Mouse (Mus musculus): ENCODE data around the gene Hoxa13. TPM values are rescaled to one million over a fixed set of nuclear protein-coding genes. Genes with fewer than 3 reads are reported as not detected.

Gene Hoxa13
- polyA plus RNA-seq, 1 experiment: 0.77 TPM

GRCm38 (mm10) chr6:52242801-52243332 is 17.8 kb downstream of the Hoxa13 start:
- Histone ChIP-seq H3K79me2 (ENCODE audit: control insufficient read depth, insufficient read depth) (peaks cover 100% of the 10 kb centered on the region), H3K4me3 (ENCODE audit: insufficient read depth, poor library complexity, severe bottlenecking) (no peak overlapping the region), H3K27me3 (ENCODE audit: control insufficient read depth, insufficient read depth, insufficient read length) (no peaks in the 10 kb centered on the region), H3ac (ENCODE audit: control insufficient read depth, insufficient read length, low read depth) (no peak overlapping the region), H3K36me3 (ENCODE audit: control insufficient read depth, insufficient read depth) (peaks cover 8% of the 10 kb centered on the region), H3K79me3 (ENCODE audit: low read depth) (peaks cover 75% of the 10 kb centered on the region)
- TF ChIP-seq CTCF (IDR thresholded peaks at IDR 0.05; ENCODE audit: control insufficient read depth, insufficient read depth, insufficient read length): no peak
- no peak for TF ChIP-seq MYOG (IDR thresholded peaks at IDR 0.05; ENCODE audit: control insufficient read depth, extremely low read depth, insufficient read length)
- TF ChIP-seq MYOD1 (IDR thresholded peaks at IDR 0.05; ENCODE audit: control insufficient read depth, insufficient read length, low read depth): no peak
- no peak for TF ChIP-seq FOSL1 (IDR thresholded peaks at IDR 0.05; ENCODE audit: insufficient read depth, low read length, poor library complexity, severe bottlenecking)
- no peak for TF ChIP-seq MAX (IDR thresholded peaks at IDR 0.05)
- TF ChIP-seq USF1 (IDR thresholded peaks at IDR 0.05; ENCODE audit: low read depth): no peak
- TF ChIP-seq CEBPB (IDR thresholded peaks at IDR 0.05; ENCODE audit: low read depth): no peak

GRCm38 (mm10) chr6:52241001-52241621 is 19.6 kb downstream of the Hoxa13 start:
- TF ChIP-seq CEBPB (IDR thresholded peaks at IDR 0.05; ENCODE audit: low read depth) (no peak), USF1 (IDR thresholded peaks at IDR 0.05; ENCODE audit: low read depth) (no peak), MAX (IDR thresholded peaks at IDR 0.05) (no peak), FOSL1 (IDR thresholded peaks at IDR 0.05; ENCODE audit: insufficient read depth, low read length, poor library complexity, severe bottlenecking) (no peak), MYOG (IDR thresholded peaks at IDR 0.05; ENCODE audit: control insufficient read depth, extremely low read depth, insufficient read length) (no peak), MYOD1 (IDR thresholded peaks at IDR 0.05; ENCODE audit: control insufficient read depth, insufficient read length, low read depth) (no peak), CTCF (IDR thresholded peaks at IDR 0.05; ENCODE audit: control insufficient read depth, insufficient read depth, insufficient read length) (no peak)
- Histone ChIP-seq H3K27me3 (ENCODE audit: control insufficient read depth, insufficient read depth, insufficient read length) (no peaks in the 10 kb centered on the region), H3K79me2 (ENCODE audit: control insufficient read depth, insufficient read depth) (peaks cover 100% of the 10 kb centered on the region), H3K4me3 (ENCODE audit: insufficient read depth, poor library complexity, severe bottlenecking) (no peak overlapping the region), H3K36me3 (ENCODE audit: control insufficient read depth, insufficient read depth) (peaks cover 8% of the 10 kb centered on the region), H3K79me3 (ENCODE audit: low read depth) (peaks cover 76% of the 10 kb centered on the region), H3ac (ENCODE audit: control insufficient read depth, insufficient read length, low read depth) (no peak overlapping the region)

- peaks cover 100% of the 10 kb centered on the region for H3K79me2 ChIP-seq (ENCODE audit: control insufficient read depth, insufficient read depth)
- TF ChIP-seq MAX (IDR thresholded peaks at IDR 0.05) (peak; percentile 52), CTCF (IDR thresholded peaks at IDR 0.05; ENCODE audit: control insufficient read depth, insufficient read depth, insufficient read length) (peak; percentile 79), MYOD1 (IDR thresholded peaks at IDR 0.05; ENCODE audit: control insufficient read depth, insufficient read length, low read depth) (no peak)
- peak within 1 kb of the TSS; percentile 83 for H3ac ChIP-seq (ENCODE audit: control insufficient read depth, insufficient read length, low read depth)
- H3K27me3 ChIP-seq (ENCODE audit: control insufficient read depth, insufficient read depth, insufficient read length): no peaks in the 10 kb centered on the region
- H3K79me3 ChIP-seq (ENCODE audit: low read depth): peaks cover 80% of the 10 kb centered on the region
- peaks cover 8% of the 10 kb centered on the region for H3K36me3 ChIP-seq (ENCODE audit: control insufficient read depth, insufficient read depth)
- H3K4me3 ChIP-seq (ENCODE audit: insufficient read depth, poor library complexity, severe bottlenecking): peak within 1 kb of the TSS; percentile 72
Measured at GRCm38 (mm10) chr6:52240389-52241000, 20.2 kb downstream of the Hoxa13 start, which contains the start of gene Hoxa10. Gene Hoxa10, minus strand, starts transcription at chr6:52240854.

- peaks cover 82% of the 10 kb centered on the region for H3K79me3 ChIP-seq (ENCODE audit: low read depth)
- no peaks in the 10 kb centered on the region for H3K27me3 ChIP-seq (ENCODE audit: control insufficient read depth, insufficient read depth, insufficient read length)
- peaks cover 8% of the 10 kb centered on the region for H3K36me3 ChIP-seq (ENCODE audit: control insufficient read depth, insufficient read depth)
- H3K79me2 ChIP-seq (ENCODE audit: control insufficient read depth, insufficient read depth): peaks cover 100% of the 10 kb centered on the region
- H3ac ChIP-seq (ENCODE audit: control insufficient read depth, insufficient read length, low read depth): peak overlapping the region; percentile 83
- H3K4me3 ChIP-seq (ENCODE audit: insufficient read depth, poor library complexity, severe bottlenecking): peak overlapping the region; percentile 72
- no peak for TF ChIP-seq MAX (IDR thresholded peaks at IDR 0.05)
- TF ChIP-seq MYOG (IDR thresholded peaks at IDR 0.05; ENCODE audit: control insufficient read depth, extremely low read depth, insufficient read length): no peak
- no peak for TF ChIP-seq MYOD1 (IDR thresholded peaks at IDR 0.05; ENCODE audit: control insufficient read depth, insufficient read length, low read depth)
- TF ChIP-seq FOSL1 (IDR thresholded peaks at IDR 0.05; ENCODE audit: insufficient read depth, low read length, poor library complexity, severe bottlenecking): no peak
- no peak for TF ChIP-seq USF1 (IDR thresholded peaks at IDR 0.05; ENCODE audit: low read depth)
- TF ChIP-seq CEBPB (IDR thresholded peaks at IDR 0.05; ENCODE audit: low read depth): no peak
- TF ChIP-seq CTCF (IDR thresholded peaks at IDR 0.05; ENCODE audit: control insufficient read depth, insufficient read depth, insufficient read length): no peak
Measured at GRCm38 (mm10) chr6:52239625-52240388, 20.9 kb downstream of the Hoxa13 start.

- peaks cover 8% of the 10 kb centered on the region for H3K36me3 ChIP-seq (ENCODE audit: control insufficient read depth, insufficient read depth)
- peak overlapping the region; percentile 72 for H3K4me3 ChIP-seq (ENCODE audit: insufficient read depth, poor library complexity, severe bottlenecking)
- H3K79me3 ChIP-seq (ENCODE audit: low read depth): peaks cover 81% of the 10 kb centered on the region
- H3ac ChIP-seq (ENCODE audit: control insufficient read depth, insufficient read length, low read depth): peak overlapping the region; percentile 64
- no peaks in the 10 kb centered on the region for H3K27me3 ChIP-seq (ENCODE audit: control insufficient read depth, insufficient read depth, insufficient read length)
- H3K79me2 ChIP-seq (ENCODE audit: control insufficient read depth, insufficient read depth): peaks cover 100% of the 10 kb centered on the region
- TF ChIP-seq MYOG (IDR thresholded peaks at IDR 0.05; ENCODE audit: control insufficient read depth, extremely low read depth, insufficient read length) (no peak), MAX (IDR thresholded peaks at IDR 0.05) (no peak), USF1 (IDR thresholded peaks at IDR 0.05; ENCODE audit: low read depth) (no peak), CEBPB (IDR thresholded peaks at IDR 0.05; ENCODE audit: low read depth) (no peak), FOSL1 (IDR thresholded peaks at IDR 0.05; ENCODE audit: insufficient read depth, low read length, poor library complexity, severe bottlenecking) (no peak), MYOD1 (IDR thresholded peaks at IDR 0.05; ENCODE audit: control insufficient read depth, insufficient read length, low read depth) (no peak), CTCF (IDR thresholded peaks at IDR 0.05; ENCODE audit: control insufficient read depth, insufficient read depth, insufficient read length) (no peak)
Measured at GRCm38 (mm10) chr6:52238976-52239375, 21.7 kb downstream of the Hoxa13 start.
